Mouse (Mus musculus) skeletal muscle tissue, adult 2 months (tissue): ENCODE data around the gene Mpzl3.
A peak's percentile ranks its signal among the peaks of the same experiment; 100 is the strongest.
"Not testable (repeated sequence)": the region's sequence is repeated elsewhere in the genome, so short reads cannot be mapped to it uniquely, and the experiment has no call there.

Experiments used
- DNase-seq: peaks from one replicate; pipeline ENCODE4 v3.0.0-alpha.2; 2012; ENCODE audit warnings: low read depth, low spot score

Mpzl3 gene

GRCm38 (mm10) chr9:45055082-45055713 lies at the start of gene Mpzl3:
Gene Mpzl3, plus strand, starts transcription at chr9:45055186.
- peak; percentile 70 for DNase-seq

DNA sequence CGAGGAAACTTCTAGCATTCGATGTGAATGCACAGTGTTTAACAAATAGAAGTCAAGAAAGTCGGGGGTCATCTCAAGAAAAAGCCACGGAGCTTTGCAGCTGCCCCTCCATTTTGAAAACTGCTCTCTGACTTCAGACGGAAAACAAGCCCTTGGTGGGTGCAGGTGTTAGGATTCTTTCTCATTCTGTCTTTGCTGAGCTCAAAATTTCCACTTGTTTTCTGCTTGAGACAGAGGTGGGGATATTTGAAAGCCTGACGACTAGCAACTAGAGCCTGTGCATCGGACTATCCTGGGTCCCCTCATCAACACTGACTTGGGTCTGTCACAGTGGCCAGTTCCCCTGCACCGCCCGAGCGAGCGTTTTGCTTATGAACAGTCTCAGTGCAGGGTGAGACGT lies 47.6 kb upstream of the Mpzl3 start:
- DNase-seq, result no peak

DNA sequence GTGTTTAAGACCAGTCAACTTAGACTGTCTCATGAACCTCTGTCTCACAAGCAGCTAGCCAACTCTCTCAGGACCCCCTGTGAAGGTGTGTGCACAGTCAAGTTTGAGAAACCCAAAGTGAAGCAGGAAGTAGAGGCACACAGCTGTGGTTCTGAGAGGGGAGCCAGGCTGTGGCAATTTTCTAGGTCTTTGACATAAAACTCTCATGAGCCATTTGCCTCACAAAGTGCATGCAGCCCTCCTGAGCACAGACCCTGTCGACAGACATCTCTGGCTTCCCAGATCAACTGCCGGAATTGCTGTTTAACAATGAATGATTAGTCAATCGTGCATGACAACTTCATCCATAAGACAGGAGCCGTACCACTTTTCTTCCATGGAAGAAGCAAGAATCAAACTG lies 46.6 kb upstream of the Mpzl3 start:
- DNase-seq, result no peak

- DNase-seq, result no peak
These were observed 45.6 kb upstream of the Mpzl3 start, which contains the start of gene Cd3e for GRCm38 (mm10) chr9:45009180-45010078. Gene Cd3e, minus strand, starts transcription at chr9:45009627.

GRCm38 (mm10) chr9:45010461-45010860 lies 44.5 kb upstream of the Mpzl3 start:
- no peak for DNase-seq

GRCm38 (mm10) chr9:45011291-45011690 lies 43.7 kb upstream of the Mpzl3 start:
- DNase-seq, result no peak

- DNase-seq, result no peak
These were observed 40.1 kb upstream of the Mpzl3 start for GRCm38 (mm10) chr9:45014879-45015278.

- DNase-seq, result no peak
These were observed 39.1 kb upstream of the Mpzl3 start for GRCm38 (mm10) chr9:45015841-45016240.

DNA sequence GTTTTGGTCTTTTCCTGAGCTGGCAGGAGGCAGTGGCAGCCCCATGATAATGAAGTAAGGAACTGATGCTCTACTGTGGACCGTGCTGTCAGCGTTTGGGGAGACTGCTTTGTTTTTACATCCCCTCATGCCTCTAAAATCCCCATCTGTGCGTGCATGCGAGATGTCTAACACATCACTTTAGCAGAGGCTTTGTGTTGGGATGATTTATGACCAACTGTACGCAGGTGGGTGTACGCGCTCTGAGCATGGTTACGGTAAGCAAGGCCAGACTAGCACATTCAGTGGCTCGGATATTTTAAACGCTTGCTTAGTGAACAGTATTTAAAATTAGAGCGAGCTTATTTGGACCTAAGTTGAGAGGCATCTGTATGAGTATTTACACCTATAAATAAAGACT lies 37.0 kb upstream of the Mpzl3 start:
- no peak for DNase-seq

GRCm38 (mm10) chr9:45022800-45023199 lies 32.2 kb upstream of the Mpzl3 start:
- DNase-seq, result peak; percentile 31

- DNase-seq, result no peak
These were observed 31.3 kb upstream of the Mpzl3 start for GRCm38 (mm10) chr9:45023638-45024037.

DNA sequence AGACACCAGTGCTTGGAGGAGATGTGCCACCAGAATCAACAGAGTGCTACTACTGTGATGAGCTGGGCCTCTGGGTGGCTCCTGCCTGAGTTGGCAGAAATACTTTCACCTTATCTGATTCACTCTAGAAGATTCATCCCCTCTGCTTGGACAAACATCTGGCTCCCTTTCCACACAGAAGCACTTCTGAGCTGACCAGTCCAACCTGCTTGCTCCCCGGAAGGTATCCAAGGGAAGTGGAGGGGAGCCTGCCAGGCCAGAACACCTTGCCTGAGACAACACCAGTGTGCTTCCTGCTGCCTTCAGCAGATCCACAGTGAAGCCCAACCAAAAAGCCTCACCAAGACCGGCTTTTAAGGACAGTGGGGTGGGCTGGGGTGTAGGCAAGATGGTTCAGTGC lies 30.8 kb upstream of the Mpzl3 start:
- DNase-seq, result no peak

- DNase-seq, result no peak
These were observed 27.6 kb upstream of the Mpzl3 start for GRCm38 (mm10) chr9:45027376-45027775.

GRCm38 (mm10) chr9:45030341-45030740 lies 24.6 kb upstream of the Mpzl3 start:
- no peak for DNase-seq

GRCm38 (mm10) chr9:45032261-45032660 lies 22.7 kb upstream of the Mpzl3 start:
- no peak for DNase-seq

DNA sequence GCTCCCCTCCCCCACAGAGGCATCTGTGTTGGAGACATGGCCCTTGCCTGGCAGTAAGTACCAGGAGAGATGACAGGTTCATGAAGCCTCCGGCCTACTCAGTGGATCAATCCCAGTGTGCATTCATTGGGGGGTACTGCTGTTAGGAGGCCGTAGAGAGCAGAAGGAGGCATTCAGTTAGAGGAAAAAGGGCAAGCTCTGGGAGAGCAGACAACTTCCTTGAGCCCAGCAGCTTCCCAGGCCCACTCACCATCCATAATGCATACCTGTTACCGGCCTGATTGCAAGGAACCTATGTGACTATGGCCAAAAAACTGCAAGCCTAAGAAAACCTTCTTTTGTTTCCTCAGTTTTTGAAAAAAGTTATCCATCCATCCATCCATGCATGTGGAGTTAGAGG lies 20.5 kb upstream of the Mpzl3 start:
- no peak for DNase-seq

DNA sequence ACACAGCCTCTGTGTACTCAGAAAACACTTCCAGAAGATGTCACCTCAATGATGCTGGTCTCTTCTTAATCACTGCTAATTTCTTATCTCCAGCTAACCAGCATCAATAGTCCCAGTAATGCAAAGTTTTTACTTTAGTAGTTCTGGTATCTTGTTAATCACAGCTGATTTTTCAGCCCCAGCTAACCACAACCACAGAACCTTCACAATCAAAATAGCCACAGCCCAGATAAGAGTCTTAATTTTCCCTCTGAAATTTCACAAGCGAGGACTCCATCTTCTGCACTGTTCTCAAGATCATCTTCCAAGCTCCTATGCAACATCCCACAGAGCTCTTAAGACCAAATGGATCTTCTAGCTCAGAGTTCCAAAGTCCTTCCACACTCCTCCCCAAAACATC lies 17.2 kb upstream of the Mpzl3 start:
- DNase-seq, result not testable (repeated sequence)

GRCm38 (mm10) chr9:45039499-45039898 lies 15.5 kb upstream of the Mpzl3 start, which contains the start of gene Mpzl2:
Gene Mpzl2, plus strand, starts transcription at chr9:45039799.
- DNase-seq, result no peak

DNA sequence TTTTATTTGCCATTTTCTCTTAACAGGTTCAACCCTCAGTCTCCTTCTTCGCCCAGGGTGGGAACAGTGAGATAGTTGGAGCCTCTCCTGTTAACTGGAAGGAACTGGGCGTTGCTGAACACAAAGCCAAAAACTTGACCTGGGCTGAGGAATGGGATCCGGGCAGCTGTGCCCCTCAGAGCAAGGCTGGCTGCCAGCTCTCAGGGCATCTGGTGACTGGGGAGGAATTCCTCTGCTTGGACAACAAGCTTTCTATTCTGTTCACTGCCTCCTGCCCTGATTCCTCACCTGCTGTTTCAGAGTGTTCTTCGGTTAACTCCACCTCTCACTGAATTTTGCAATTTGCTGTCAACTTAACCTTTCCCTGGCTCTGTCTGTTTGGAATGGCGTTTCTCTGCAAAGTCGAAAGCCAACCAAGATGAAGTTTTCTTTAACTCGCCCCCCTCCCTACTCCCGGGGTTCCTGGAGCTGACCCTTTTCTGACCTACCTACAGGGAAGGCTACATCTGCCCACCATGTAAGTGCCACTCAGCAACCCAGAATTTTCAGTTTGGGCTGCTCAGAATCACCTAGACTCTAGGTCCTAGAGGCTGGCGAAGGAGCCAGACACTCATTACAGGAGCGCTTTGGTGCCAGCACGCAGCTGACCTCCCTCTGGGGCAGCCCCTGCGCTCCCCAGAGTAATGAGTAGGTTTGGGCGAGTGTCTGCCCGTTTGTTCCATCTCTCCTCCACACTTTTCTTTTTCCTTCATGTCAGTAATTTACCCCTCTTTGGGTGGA lies 14.7 kb upstream of the Mpzl3 start:
- DNase-seq, result no peak

DNA sequence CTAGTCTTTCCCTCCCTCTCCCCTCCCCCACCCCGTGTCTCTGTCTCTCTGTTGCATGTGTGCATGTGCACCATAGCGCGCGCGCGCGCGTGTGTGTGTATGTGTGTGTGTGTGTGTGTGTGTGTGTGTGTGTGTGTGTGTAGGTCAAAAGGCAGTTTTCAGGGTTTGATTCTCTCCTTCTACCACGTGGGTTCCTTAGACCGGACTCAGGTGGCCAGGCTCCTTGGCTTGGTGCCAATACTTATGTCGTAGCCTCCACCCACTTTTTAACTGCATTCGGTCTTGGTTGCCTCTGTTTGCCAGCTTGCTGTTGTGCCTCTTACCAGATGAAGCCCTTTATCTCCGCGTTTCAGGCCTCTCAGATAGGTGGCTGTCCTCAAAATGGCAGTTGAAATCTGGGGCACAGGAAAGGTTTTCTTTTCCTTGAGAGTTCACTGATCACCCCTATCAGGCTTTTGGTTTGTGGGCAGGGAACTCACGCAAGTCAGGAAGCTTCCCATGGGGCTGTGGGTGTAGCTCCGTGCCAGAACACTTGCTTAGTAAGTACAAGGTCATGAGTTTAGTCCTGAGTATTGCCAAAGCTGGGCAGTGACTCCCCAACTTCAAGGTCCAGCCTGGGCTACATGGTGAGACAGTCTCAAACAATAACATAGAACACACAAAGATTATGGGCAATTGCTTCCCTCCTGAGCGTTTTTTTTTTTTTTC lies 13.7 kb upstream of the Mpzl3 start:
- DNase-seq, result no peak

- no peak for DNase-seq
These were observed 12.8 kb upstream of the Mpzl3 start for GRCm38 (mm10) chr9:45042056-45042720.
